Mouse (Mus musculus): Measurements from ENCODE around the gene Tet2. TPM values are rescaled to one million over a fixed set of nuclear protein-coding genes. Genes with fewer than 3 reads are reported as not detected.
"Not testable (repeated sequence)": the region's sequence is repeated elsewhere in the genome, so short reads cannot be mapped to it uniquely, and the experiment has no call there.

The Tet2 gene
- polyA plus RNA-seq, 1 experiment from 2014 or later, result 28.4 TPM

DNA sequence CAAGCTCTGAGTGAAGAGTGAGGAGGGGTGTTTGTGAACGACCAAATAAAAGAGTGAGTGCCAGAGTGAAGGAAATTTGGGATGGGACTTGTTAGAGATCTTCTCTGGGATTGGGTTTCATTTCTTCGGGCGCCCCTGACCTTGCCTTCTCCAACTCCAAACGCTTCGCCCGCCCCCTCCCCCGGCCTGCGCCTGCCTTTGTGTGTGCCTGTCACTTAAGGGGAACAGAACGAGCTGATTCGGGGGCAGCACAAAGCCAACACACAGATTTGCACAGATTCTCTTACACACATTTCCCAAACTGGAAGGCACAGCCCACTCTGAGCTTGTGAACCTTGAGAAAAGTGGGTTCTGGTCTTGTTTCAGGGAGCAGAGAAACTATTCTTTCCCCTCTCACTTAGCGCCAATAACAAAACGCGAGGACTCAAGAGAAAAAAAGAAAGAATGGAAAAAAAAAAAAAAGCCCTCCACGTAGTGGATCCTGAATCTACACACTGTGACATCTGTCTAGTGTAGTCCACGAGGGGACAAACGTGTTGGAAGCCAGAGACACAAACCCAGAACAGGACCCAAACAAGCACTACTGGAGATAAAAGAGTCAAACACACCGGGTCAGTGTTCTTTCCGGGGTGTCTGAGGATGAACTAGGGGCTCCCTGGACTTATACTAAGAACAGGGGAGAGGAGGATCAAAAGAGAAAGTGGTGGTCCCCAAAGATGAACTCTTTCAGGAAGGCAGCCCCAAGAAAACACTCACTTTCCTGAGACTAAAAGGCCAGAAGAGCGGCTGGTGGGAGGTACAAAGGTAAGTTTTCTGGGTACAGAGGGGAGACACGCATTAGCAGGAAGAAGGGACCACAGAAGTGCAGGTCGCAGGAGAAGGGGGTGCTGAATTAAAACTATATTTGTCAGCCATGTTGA, 1.6 kb downstream of the Tet2 start:
- no peak for ATAC-seq (ENCODE audit: insufficient number of reproducible peaks, insufficient read depth, low FRiP score, low read depth)
- Histone ChIP-seq H3K4me1 (ENCODE audit: control insufficient read depth, insufficient read depth, low read length) (peaks cover 2% of the 10 kb centered on the region; the same call in 1 of the 2 replicates), H3K36me3 (ENCODE audit: control insufficient read depth, insufficient read depth, low read length) (peaks cover 4% of the 10 kb centered on the region; the same call in 1 of the 2 replicates), H3K27ac (ENCODE audit: low read length) (peak overlapping the region; percentile 98), H3K4me3 (ENCODE audit: low read depth, low read length) (peak overlapping the region; percentile 71), H3K9ac (replicated peaks; ENCODE audit: low read depth, low read length) (peak overlapping the region; percentile 82), H3K9me3 (ENCODE audit: control insufficient read depth, low read depth, low read length) (no peaks in the 10 kb centered on the region), H3K4me2 (replicated peaks; ENCODE audit: low read depth, low read length) (peak overlapping the region; percentile 67), H3K27me3 (ENCODE audit: control insufficient read depth, insufficient read depth, low read length) (no peaks in the 10 kb centered on the region)
- under 1% methylated on average over 21 of the region's 21 CpGs for WGBS

DNA sequence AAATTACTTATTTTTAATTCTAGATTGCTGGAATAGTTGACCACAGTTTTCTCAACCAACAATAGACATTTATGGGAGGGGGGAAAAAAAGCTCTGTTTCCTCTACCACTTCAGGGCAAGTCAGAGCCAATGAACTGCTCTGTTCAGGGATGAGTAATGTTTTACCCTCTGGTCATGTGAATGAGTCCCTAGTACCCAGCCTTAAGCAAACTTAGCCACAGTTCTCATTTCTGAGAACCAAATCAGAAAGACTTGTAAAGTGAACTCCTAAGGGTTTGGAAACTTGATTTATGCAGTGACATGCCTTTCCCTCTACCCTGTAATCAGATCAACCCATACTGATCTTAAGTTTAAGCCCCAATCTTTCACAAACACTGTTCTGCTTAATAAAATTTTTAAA, 2.9 kb downstream of the Tet2 start:
- H3K4me2 ChIP-seq (replicated peaks; ENCODE audit: low read depth, low read length), result peak overlapping the region; percentile 67
- no peaks in the 10 kb centered on the region for H3K27me3 ChIP-seq (ENCODE audit: control insufficient read depth, insufficient read depth, low read length)
- peaks cover 2% of the 10 kb centered on the region; the same call in 1 of the 2 replicates for H3K4me1 ChIP-seq (ENCODE audit: control insufficient read depth, insufficient read depth, low read length)
- H3K9me3 ChIP-seq (ENCODE audit: control insufficient read depth, low read depth, low read length), result no peaks in the 10 kb centered on the region
- no peak for ATAC-seq (ENCODE audit: insufficient number of reproducible peaks, insufficient read depth, low FRiP score, low read depth)
- peaks cover 4% of the 10 kb centered on the region; the same call in 1 of the 2 replicates for H3K36me3 ChIP-seq (ENCODE audit: control insufficient read depth, insufficient read depth, low read length)
- H3K27ac ChIP-seq (ENCODE audit: low read length), result no peak overlapping the region
- H3K4me3 ChIP-seq (ENCODE audit: low read depth, low read length), result peak overlapping the region; percentile 71; the same call in 1 of the 2 replicates
- H3K9ac ChIP-seq (replicated peaks; ENCODE audit: low read depth, low read length), result no peak overlapping the region

DNA sequence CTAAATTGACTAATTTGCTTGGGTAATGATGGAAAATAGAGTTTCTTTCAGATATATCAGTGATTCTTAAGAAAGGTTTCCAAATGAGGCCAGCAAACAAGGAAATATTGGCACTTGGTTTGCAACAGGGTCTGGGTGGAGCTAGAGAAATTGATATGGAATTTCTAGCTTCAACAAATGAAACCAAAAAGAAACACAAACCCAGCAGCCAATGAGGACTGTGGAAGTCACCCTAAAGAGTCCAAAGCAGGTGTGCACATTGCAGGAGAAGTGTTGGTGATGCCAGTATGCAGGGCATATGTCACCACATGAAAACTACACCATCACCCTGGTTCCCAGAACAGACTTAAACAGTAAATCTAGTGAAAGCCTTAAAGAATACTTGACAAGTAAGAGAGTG, 3.9 kb downstream of the Tet2 start:
- no peaks in the 10 kb centered on the region for H3K9me3 ChIP-seq (ENCODE audit: control insufficient read depth, low read depth, low read length)
- H3K9ac ChIP-seq (replicated peaks; ENCODE audit: low read depth, low read length), result no peak overlapping the region
- H3K27ac ChIP-seq (ENCODE audit: low read length), result no peak overlapping the region
- H3K36me3 ChIP-seq (ENCODE audit: control insufficient read depth, insufficient read depth, low read length), result peaks cover 4% of the 10 kb centered on the region; the same call in 1 of the 2 replicates
- H3K4me2 ChIP-seq (replicated peaks; ENCODE audit: low read depth, low read length), result no peak overlapping the region
- ATAC-seq (ENCODE audit: insufficient number of reproducible peaks, insufficient read depth, low FRiP score, low read depth), result no peak
- H3K4me1 ChIP-seq (ENCODE audit: control insufficient read depth, insufficient read depth, low read length), result peaks cover 2% of the 10 kb centered on the region; the same call in 1 of the 2 replicates
- H3K4me3 ChIP-seq (ENCODE audit: low read depth, low read length), result no peak overlapping the region
- H3K27me3 ChIP-seq (ENCODE audit: control insufficient read depth, insufficient read depth, low read length), result no peaks in the 10 kb centered on the region

DNA sequence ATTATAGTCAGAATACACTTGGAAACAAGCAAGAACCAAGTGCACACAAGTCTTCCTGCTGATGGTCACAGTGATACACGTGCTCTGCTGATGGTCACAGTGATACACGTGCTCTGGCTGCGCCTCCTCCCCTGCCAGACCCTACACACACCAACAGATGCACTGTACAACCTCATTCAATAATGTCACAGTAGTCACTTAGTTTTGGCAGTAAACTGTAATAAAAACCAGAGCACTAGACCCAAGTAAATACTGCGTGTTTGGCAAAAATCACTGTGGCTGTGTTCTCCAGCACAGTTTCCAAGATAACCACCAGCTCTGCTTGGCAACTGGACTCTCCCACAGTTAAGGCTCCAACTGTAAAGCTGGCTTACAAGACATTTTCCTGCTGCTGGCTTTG, 4.9 kb downstream of the Tet2 start:
- Histone ChIP-seq H3K36me3 (ENCODE audit: control insufficient read depth, insufficient read depth, low read length) (peaks cover 4% of the 10 kb centered on the region; the same call in 1 of the 2 replicates), H3K27ac (ENCODE audit: low read length) (no peak overlapping the region), H3K4me2 (replicated peaks; ENCODE audit: low read depth, low read length) (no peak overlapping the region), H3K4me1 (ENCODE audit: control insufficient read depth, insufficient read depth, low read length) (peaks cover 2% of the 10 kb centered on the region; the same call in 1 of the 2 replicates), H3K4me3 (ENCODE audit: low read depth, low read length) (no peak overlapping the region), H3K27me3 (ENCODE audit: control insufficient read depth, insufficient read depth, low read length) (no peaks in the 10 kb centered on the region), H3K9me3 (ENCODE audit: control insufficient read depth, low read depth, low read length) (no peaks in the 10 kb centered on the region), H3K9ac (replicated peaks; ENCODE audit: low read depth, low read length) (no peak overlapping the region)
- 66% methylated on average over 4 of the region's 4 CpGs for WGBS
- no peak for ATAC-seq (ENCODE audit: insufficient number of reproducible peaks, insufficient read depth, low FRiP score, low read depth)

GRCm38 (mm10) chr3:133538499-133538898, 6.4 kb downstream of the Tet2 start:
- not testable (repeated sequence) for H3K4me2 ChIP-seq (replicated peaks; ENCODE audit: low read depth, low read length); H3K9ac ChIP-seq (replicated peaks; ENCODE audit: low read depth, low read length); H3K4me3 ChIP-seq (ENCODE audit: low read depth, low read length); H3K27me3 ChIP-seq (ENCODE audit: control insufficient read depth, insufficient read depth, low read length); ATAC-seq (ENCODE audit: insufficient number of reproducible peaks, insufficient read depth, low FRiP score, low read depth); H3K27ac ChIP-seq (ENCODE audit: low read length); H3K9me3 ChIP-seq (ENCODE audit: control insufficient read depth, low read depth, low read length); H3K36me3 ChIP-seq (ENCODE audit: control insufficient read depth, insufficient read depth, low read length)
- H3K4me1 ChIP-seq (ENCODE audit: control insufficient read depth, insufficient read depth, low read length), result peaks cover 12% of the 10 kb centered on the region; the same call in 1 of the 2 replicates
- WGBS, result 98% methylated on average over 3 of the region's 4 CpGs

DNA sequence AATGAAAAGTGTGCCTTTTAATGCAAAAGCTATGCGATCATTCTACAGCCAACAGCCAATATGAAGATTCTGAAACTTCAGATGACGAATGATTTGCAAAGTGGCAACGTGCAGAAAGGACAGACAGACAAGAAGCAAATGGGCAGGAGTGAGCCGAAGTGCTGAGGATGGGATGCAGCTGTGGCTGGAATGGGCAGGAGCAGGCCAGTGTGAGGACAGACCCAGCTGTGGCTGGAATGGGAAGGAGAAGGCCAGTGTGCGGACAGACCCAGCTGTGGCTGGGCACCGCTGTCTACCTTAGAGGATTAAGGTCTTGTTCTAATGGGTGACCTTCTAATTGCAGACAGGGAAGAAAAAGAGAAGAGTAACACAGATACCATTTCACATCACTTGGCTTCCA, 9.3 kb downstream of the Tet2 start:
- no peak for ATAC-seq (ENCODE audit: insufficient number of reproducible peaks, insufficient read depth, low FRiP score, low read depth)
- H3K36me3 ChIP-seq (ENCODE audit: control insufficient read depth, insufficient read depth, low read length), result peaks cover 4% of the 10 kb centered on the region; the same call in 1 of the 2 replicates
- no peak overlapping the region for H3K4me3 ChIP-seq (ENCODE audit: low read depth, low read length)
- no peak overlapping the region for H3K4me2 ChIP-seq (replicated peaks; ENCODE audit: low read depth, low read length)
- 62% methylated on average over 6 of the region's 6 CpGs for WGBS
- no peaks in the 10 kb centered on the region for H3K27me3 ChIP-seq (ENCODE audit: control insufficient read depth, insufficient read depth, low read length)
- H3K9ac ChIP-seq (replicated peaks; ENCODE audit: low read depth, low read length), result no peak overlapping the region
- peaks cover 12% of the 10 kb centered on the region; the same call in 1 of the 2 replicates for H3K4me1 ChIP-seq (ENCODE audit: control insufficient read depth, insufficient read depth, low read length)
- no peaks in the 10 kb centered on the region for H3K9me3 ChIP-seq (ENCODE audit: control insufficient read depth, low read depth, low read length)
- H3K27ac ChIP-seq (ENCODE audit: low read length), result no peak overlapping the region

GRCm38 (mm10) chr3:133534066-133534465, 10.9 kb downstream of the Tet2 start:
- H3K36me3 ChIP-seq (ENCODE audit: control insufficient read depth, insufficient read depth, low read length), result peaks cover 4% of the 10 kb centered on the region; the same call in 1 of the 2 replicates
- no peaks in the 10 kb centered on the region for H3K9me3 ChIP-seq (ENCODE audit: control insufficient read depth, low read depth, low read length)
- H3K4me3 ChIP-seq (ENCODE audit: low read depth, low read length), result no peak overlapping the region
- H3K27ac ChIP-seq (ENCODE audit: low read length), result no peak overlapping the region
- peaks cover 12% of the 10 kb centered on the region; the same call in 1 of the 2 replicates for H3K4me1 ChIP-seq (ENCODE audit: control insufficient read depth, insufficient read depth, low read length)
- ATAC-seq (ENCODE audit: insufficient number of reproducible peaks, insufficient read depth, low FRiP score, low read depth), result no peak; the same call in 1 of the 2 replicates
- 33% methylated on average over 6 of the region's 6 CpGs for WGBS
- no peak overlapping the region for H3K9ac ChIP-seq (replicated peaks; ENCODE audit: low read depth, low read length)
- H3K27me3 ChIP-seq (ENCODE audit: control insufficient read depth, insufficient read depth, low read length), result no peaks in the 10 kb centered on the region
- no peak overlapping the region for H3K4me2 ChIP-seq (replicated peaks; ENCODE audit: low read depth, low read length)

DNA sequence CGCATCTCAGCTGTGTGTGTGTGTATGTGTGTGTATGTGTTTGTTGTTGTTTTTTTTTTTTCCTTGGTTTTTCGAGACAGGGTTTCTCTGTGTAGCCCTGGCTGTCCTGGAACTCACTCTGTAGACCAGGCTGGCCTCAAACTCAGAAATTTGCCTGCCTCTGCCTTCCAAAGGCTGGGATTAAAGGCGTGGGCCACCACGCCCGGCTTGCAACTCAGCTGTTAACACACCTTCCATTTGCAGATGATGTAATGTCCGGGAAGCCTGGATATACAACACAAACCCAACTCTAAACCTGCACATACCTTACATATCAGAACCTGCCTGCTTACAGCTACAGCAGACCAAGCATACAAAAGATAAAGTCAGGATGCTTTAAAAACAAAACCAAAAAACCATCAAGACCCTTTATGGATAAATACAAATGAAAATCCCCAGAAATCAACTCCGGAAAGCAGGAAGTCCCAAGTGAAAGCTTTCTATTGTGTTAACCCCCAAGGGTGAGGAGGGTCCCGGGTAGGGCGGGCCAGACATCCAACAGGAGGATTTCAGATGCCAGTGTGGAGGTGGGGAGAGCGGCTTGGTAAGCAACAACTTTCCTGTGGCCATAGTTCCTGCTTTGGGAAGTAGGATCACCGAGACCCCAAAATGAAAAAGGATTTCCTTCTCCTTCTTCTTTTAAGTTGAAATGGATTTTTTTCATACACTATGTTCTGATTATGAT, 11.5 kb downstream of the Tet2 start:
- no peak overlapping the region for H3K4me3 ChIP-seq (ENCODE audit: low read depth, low read length)
- peaks cover 12% of the 10 kb centered on the region; the same call in 1 of the 2 replicates for H3K4me1 ChIP-seq (ENCODE audit: control insufficient read depth, insufficient read depth, low read length)
- H3K4me2 ChIP-seq (replicated peaks; ENCODE audit: low read depth, low read length), result no peak overlapping the region
- ATAC-seq (ENCODE audit: insufficient number of reproducible peaks, insufficient read depth, low FRiP score, low read depth), result no peak
- H3K9ac ChIP-seq (replicated peaks; ENCODE audit: low read depth, low read length), result no peak overlapping the region
- no peaks in the 10 kb centered on the region for H3K9me3 ChIP-seq (ENCODE audit: control insufficient read depth, low read depth, low read length)
- 60% methylated on average over 11 of the region's 11 CpGs for WGBS
- no peak overlapping the region for H3K27ac ChIP-seq (ENCODE audit: low read length)
- H3K36me3 ChIP-seq (ENCODE audit: control insufficient read depth, insufficient read depth, low read length), result no peaks in the 10 kb centered on the region; the same call in 1 of the 2 replicates
- H3K27me3 ChIP-seq (ENCODE audit: control insufficient read depth, insufficient read depth, low read length), result no peaks in the 10 kb centered on the region
